Mouse (Mus musculus) ovary, postnatal 14 days (tissue): ENCODE results near the gene Dapk2.

Experiments
- DNase-seq: peaks from one replicate; pipeline ENCODE4 v3.0.0; 2022; ENCODE audit warnings: low spot score

The Dapk2 gene

GRCm38 (mm10) chr9:66316603-66317002 lies 158.6 kb downstream of the Dapk2 start:
- DNase-seq: no peak
